Mouse (Mus musculus) activated CD4-positive, CD25-positive, alpha-beta regulatory T cell, adult 4 months (primary cell): ENCODE results near the gene Gm38100. TPM values are rescaled to one million over a fixed set of nuclear protein-coding genes. Genes with fewer than 3 reads are reported as not detected.

ENCODE experiments used
- ATAC-seq: one replicate; pipeline ENCODE4 v1.8.0; 2017
- polyA plus RNA-seq, 2 experiments: library from polyadenylated mRNA; unstranded; fragments of 100-300 nt; shearing (Covaris generic); gene quantifications; one replicate each; pipeline ENCODE4 v1.2.1; 2017

Gm38100 gene
- polyA plus RNA-seq = not detected

GRCm38 (mm10) chr1:175920029-175920428 is at the start of gene Gm38100:
Gm38100 (plus strand) TSS chr1:175920329.
- no peak for ATAC-seq

- ATAC-seq = no peak
Observed at GRCm38 (mm10) chr1:175870716-175871115, 49.4 kb upstream of the Gm38100 start.

GRCm38 (mm10) chr1:175872028-175872816 is 47.9 kb upstream of the Gm38100 start:
- ATAC-seq = no peak

GRCm38 (mm10) chr1:175880453-175881296 is 39.5 kb upstream of the Gm38100 start, which contains the start of gene Exo1:
Exo1 (plus strand) TSS chr1:175880581.
- ATAC-seq = peak; percentile 96

- ATAC-seq = no peak
Observed at GRCm38 (mm10) chr1:175883398-175883797, 36.7 kb upstream of the Gm38100 start.

- ATAC-seq = no peak
Observed at GRCm38 (mm10) chr1:175893263-175893662, 26.9 kb upstream of the Gm38100 start.

- no peak for ATAC-seq
Observed at GRCm38 (mm10) chr1:175893726-175894125, 26.4 kb upstream of the Gm38100 start.

GRCm38 (mm10) chr1:175911207-175911606 is 8.9 kb upstream of the Gm38100 start:
- no peak for ATAC-seq

GRCm38 (mm10) chr1:175912038-175912437 is 8.1 kb upstream of the Gm38100 start:
- no peak for ATAC-seq

GRCm38 (mm10) chr1:175913728-175914303 is 6.3 kb upstream of the Gm38100 start:
- no peak for ATAC-seq

- no peak for ATAC-seq
Observed at GRCm38 (mm10) chr1:175921091-175921490, 962 bp downstream of the Gm38100 start.

GRCm38 (mm10) chr1:175923848-175924787 is 4.0 kb downstream of the Gm38100 start:
- ATAC-seq = peak; percentile 63

- ATAC-seq = no peak
Observed at GRCm38 (mm10) chr1:175931391-175931790, 11.3 kb downstream of the Gm38100 start.

GRCm38 (mm10) chr1:175936282-175936737 is 16.2 kb downstream of the Gm38100 start:
- ATAC-seq = peak; percentile 68

GRCm38 (mm10) chr1:175938731-175939130 is 18.6 kb downstream of the Gm38100 start:
- ATAC-seq = no peak

- no peak for ATAC-seq
Observed at GRCm38 (mm10) chr1:175943168-175943567, 23.0 kb downstream of the Gm38100 start.

GRCm38 (mm10) chr1:175946718-175947315 is 26.7 kb downstream of the Gm38100 start:
- no peak for ATAC-seq

GRCm38 (mm10) chr1:175950421-175950820 is 30.3 kb downstream of the Gm38100 start:
- no peak for ATAC-seq

GRCm38 (mm10) chr1:175950851-175951250 is 30.7 kb downstream of the Gm38100 start:
- ATAC-seq = no peak

- ATAC-seq = no peak
Observed at GRCm38 (mm10) chr1:175961786-175962185, 41.7 kb downstream of the Gm38100 start.

- no peak for ATAC-seq
Observed at GRCm38 (mm10) chr1:175967004-175967745, 47.0 kb downstream of the Gm38100 start.
